Mouse (Mus musculus): ENCODE measurements around the gene Dynlrb2. TPM values are rescaled to one million over a fixed set of nuclear protein-coding genes. Genes with fewer than 3 reads are reported as not detected.

Gene Dynlrb2
- not detected for polyA plus RNA-seq (2017; shearing (Covaris generic))

DNA sequence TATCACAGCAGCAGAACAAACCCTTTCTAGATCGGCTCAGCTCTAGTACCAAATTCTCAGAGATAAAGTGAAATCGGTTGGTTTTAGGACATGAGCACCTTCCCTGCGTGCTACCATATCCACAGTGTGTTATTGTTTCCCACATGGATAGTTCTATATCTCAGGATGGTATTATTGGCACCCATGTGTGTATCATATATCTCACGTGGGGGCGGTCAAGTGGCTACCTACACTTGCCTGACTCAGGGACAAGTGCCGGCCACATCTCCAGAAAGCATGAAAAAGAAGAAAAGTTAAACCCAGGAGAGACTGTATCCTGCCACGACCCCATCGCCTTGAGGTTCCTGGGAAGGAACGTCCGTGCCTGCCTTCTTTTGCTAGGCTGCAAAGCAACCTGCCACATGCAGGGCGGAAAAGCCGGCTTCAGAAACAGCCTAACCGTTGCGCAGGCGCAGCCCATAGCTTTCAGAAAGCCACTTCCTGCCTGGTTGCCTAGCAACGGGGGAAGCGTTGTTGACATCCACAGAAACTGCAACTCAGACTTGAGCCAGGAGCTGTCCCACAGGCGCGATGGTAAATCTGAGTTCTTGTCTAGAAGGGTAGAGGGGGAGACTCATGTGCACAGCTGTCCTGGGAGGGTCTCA is at the start of gene Dynlrb2:
TSS of gene Dynlrb2 (plus strand) at position 498 of the 644 bp plus-strand sequence.

Other genes with a start within 250 kb of the Dynlrb2 start
- 34.1 TPM for gene Cdyl2, start 228.0 kb downstream of the Dynlrb2 start, polyA plus RNA-seq (2017; shearing (Covaris generic))